Mouse (Mus musculus) hindbrain, embryonic 11.5 days (tissue): Measurements from ENCODE around the gene Jsrp1. TPM values are rescaled to one million over a fixed set of nuclear protein-coding genes. Genes with fewer than 3 reads are reported as not detected.
"Not testable (repeated sequence)": the region's sequence is repeated elsewhere in the genome, so short reads cannot be mapped to it uniquely, and the experiment has no call there.

Source experiments
- ATAC-seq: fragments of 200-750 bp; cut with Nextera tagmentation; 2 replicates; pipeline ENCODE4 v1.8.0; 2017; ENCODE audit warnings: mild to moderate bottlenecking, moderate TSS enrichment, moderate library complexity; ENCODE audit not compliant: low FRiP score
- DNase-seq: peaks from one replicate; pipeline ENCODE4 v3.0.0-alpha.2; 2015; ENCODE audit warnings: low spot score
- H3K27ac ChIP-seq: fragments of 300-500 bp; sonication (generic); 2 replicates; pipeline ENCODE4 v1.5.1; 2014; ENCODE audit warnings: mild to moderate bottlenecking, low read depth, low read length
- H3K27me3 ChIP-seq: fragments of 300-500 bp; sonication (generic); 2 replicates; pipeline ENCODE4 v1.6.1; 2014; ENCODE audit warnings: mild to moderate bottlenecking, low read length, moderate library complexity, mixed read lengths; ENCODE audit not compliant: control insufficient read depth, insufficient read depth
- H3K36me3 ChIP-seq: fragments of 300-500 bp; sonication (generic); 2 replicates; pipeline ENCODE4 v1.6.1; 2014; ENCODE audit warnings: mild to moderate bottlenecking, low read length, moderate library complexity, mixed read lengths; ENCODE audit not compliant: control insufficient read depth, insufficient read depth
- H3K4me1 ChIP-seq: fragments of 300-500 bp; sonication (generic); replicated peaks from 2 replicates; pipeline ENCODE4 v1.6.1; 2014; ENCODE audit warnings: low read length, mixed read lengths; ENCODE audit not compliant: control insufficient read depth, insufficient read depth
- H3K4me2 ChIP-seq: fragments of 300-500 bp; sonication (generic); replicated peaks from 2 replicates; pipeline ENCODE4 v1.6.1; 2014; ENCODE audit warnings: mild to moderate bottlenecking, low read depth, low read length
- H3K4me3 ChIP-seq: fragments of 300-500 bp; sonication (generic); 2 replicates; pipeline ENCODE4 v1.5.1; 2014; ENCODE audit warnings: low read depth, low read length
- H3K9ac ChIP-seq: fragments of 300-500 bp; sonication (generic); 2 replicates; pipeline ENCODE4 v1.6.1; 2014; ENCODE audit warnings: low read depth, low read length
- H3K9me3 ChIP-seq: fragments of 300-500 bp; sonication (generic); 2 replicates; pipeline ENCODE4 v1.6.1; 2016; ENCODE audit warnings: low read length; ENCODE audit not compliant: control insufficient read depth
- WGBS: fragments of 180-500 bp; shearing (Covaris S2); extraction: QIAGEN DNeasy Blood & Tissue Kit; methylation state at CpG from one replicate; pipeline ENCODE4 v1.1.7; 2014; 5-methylcytosine and 5-hydroxymethylcytosine counted together
- polyA plus RNA-seq: library from polyadenylated mRNA; unstranded; fragments of >200 nt; fragmentation: Nextera tagmentation; extraction: Ambion mirVana; gene quantifications from 2 replicates; pipeline ENCODE4 v1.2.1, GENCODE M21; 2014

Gene Jsrp1
- polyA plus RNA-seq, 1 experiment from 2014 or later: 0.36 TPM

GRCm38 (mm10) chr10:80828587-80828986, 15.3 kb upstream of the Jsrp1 start:
- H3K9me3 ChIP-seq, DNase-seq, H3K36me3 ChIP-seq, H3K9ac ChIP-seq, H3K4me3 ChIP-seq, ATAC-seq, H3K4me2 ChIP-seq, H3K27me3 ChIP-seq, H3K27ac ChIP-seq: not testable (repeated sequence)
- WGBS: 85% methylated on average over 7 of the region's 9 CpGs
- peaks cover 15% of the 10 kb centered on the region; the same call in 1 of the 2 replicates for H3K4me1 ChIP-seq

- peak overlapping the region; percentile 81 for H3K4me2 ChIP-seq
- peak overlapping the region; percentile 89; the same call in 1 of the 2 replicates for H3K9ac ChIP-seq
- no peak for DNase-seq
- 87% methylated on average over 10 of the region's 10 CpGs for WGBS
- peaks cover 15% of the 10 kb centered on the region; the same call in 1 of the 2 replicates for H3K4me1 ChIP-seq
- H3K27ac ChIP-seq: no peak overlapping the region
- no peak for ATAC-seq
- no peaks in the 10 kb centered on the region for H3K36me3 ChIP-seq
- H3K9me3 ChIP-seq: no peaks in the 10 kb centered on the region
- peak overlapping the region; percentile 88 for H3K4me3 ChIP-seq
- H3K27me3 ChIP-seq: no peaks in the 10 kb centered on the region
Observed at GRCm38 (mm10) chr10:80827870-80828420, 14.6 kb upstream of the Jsrp1 start.

- peaks cover 12% of the 10 kb centered on the region; the same call in 1 of the 2 replicates for H3K4me1 ChIP-seq
- no peaks in the 10 kb centered on the region for H3K36me3 ChIP-seq
- H3K27ac ChIP-seq: peak overlapping the region; percentile 80; the same call in 1 of the 2 replicates
- H3K4me2 ChIP-seq: peak overlapping the region; percentile 81
- H3K27me3 ChIP-seq: no peaks in the 10 kb centered on the region
- ATAC-seq (no peak), DNase-seq (no peak)
- no peaks in the 10 kb centered on the region for H3K9me3 ChIP-seq
- 11% methylated on average over 27 of the region's 29 CpGs for WGBS
- H3K4me3 ChIP-seq: peak overlapping the region; percentile 88
- peak overlapping the region; percentile 89 for H3K9ac ChIP-seq
Observed at GRCm38 (mm10) chr10:80827063-80827869, 14.0 kb upstream of the Jsrp1 start.

- peak within 1 kb of the TSS; percentile 80 for H3K27ac ChIP-seq
- peaks cover 12% of the 10 kb centered on the region; the same call in 1 of the 2 replicates for H3K4me1 ChIP-seq
- H3K36me3 ChIP-seq: no peaks in the 10 kb centered on the region
- WGBS: under 1% methylated on average over 78 of the region's 82 CpGs
- peak within 1 kb of the TSS; percentile 81 for H3K4me2 ChIP-seq
- DNase-seq (peak; percentile 99), ATAC-seq (peak; percentile 97)
- no peaks in the 10 kb centered on the region for H3K9me3 ChIP-seq
- peak within 1 kb of the TSS; percentile 88 for H3K4me3 ChIP-seq
- no peaks in the 10 kb centered on the region for H3K27me3 ChIP-seq
- peak within 1 kb of the TSS; percentile 89 for H3K9ac ChIP-seq
Observed at GRCm38 (mm10) chr10:80826151-80827062, 13.1 kb upstream of the Jsrp1 start, which contains the start of gene Oaz1. TSS of gene Oaz1 (plus strand) at chr10:80826656.

GRCm38 (mm10) chr10:80824827-80825226, 11.5 kb upstream of the Jsrp1 start:
- Histone ChIP-seq H3K36me3 (no peaks in the 10 kb centered on the region), H3K9me3 (no peaks in the 10 kb centered on the region), H3K4me3 (no peak overlapping the region), H3K27me3 (no peaks in the 10 kb centered on the region), H3K4me2 (no peak overlapping the region), H3K9ac (no peak overlapping the region), H3K27ac (no peak overlapping the region), H3K4me1 (peaks cover 10% of the 10 kb centered on the region; the same call in 1 of the 2 replicates)
- DNase-seq (no peak), ATAC-seq (no peak)
- 73% methylated on average over 2 of the region's 2 CpGs for WGBS

- Histone ChIP-seq H3K4me1 (peaks cover 5% of the 10 kb centered on the region; the same call in 1 of the 2 replicates), H3K9ac (no peak overlapping the region), H3K4me2 (no peak overlapping the region), H3K4me3 (no peak overlapping the region), H3K36me3 (no peaks in the 10 kb centered on the region), H3K27me3 (no peaks in the 10 kb centered on the region), H3K27ac (no peak overlapping the region), H3K9me3 (no peaks in the 10 kb centered on the region)
- WGBS: 65% methylated on average over 8 of the region's 8 CpGs
- DNase-seq: no peak
- ATAC-seq: no peak
Observed at GRCm38 (mm10) chr10:80823847-80824643, 10.7 kb upstream of the Jsrp1 start.

GRCm38 (mm10) chr10:80823316-80823715, 10.0 kb upstream of the Jsrp1 start:
- ATAC-seq (no peak), DNase-seq (no peak)
- 83% methylated on average over 1 of the region's 1 CpGs for WGBS
- Histone ChIP-seq H3K4me2 (no peak overlapping the region), H3K27me3 (no peaks in the 10 kb centered on the region), H3K27ac (no peak overlapping the region), H3K4me3 (no peak overlapping the region), H3K9ac (no peak overlapping the region), H3K36me3 (no peaks in the 10 kb centered on the region), H3K9me3 (no peaks in the 10 kb centered on the region), H3K4me1 (peaks cover 5% of the 10 kb centered on the region; the same call in 1 of the 2 replicates)

GRCm38 (mm10) chr10:80822528-80822927, 9.2 kb upstream of the Jsrp1 start:
- no peak for DNase-seq
- 93% methylated on average over 5 of the region's 5 CpGs for WGBS
- Histone ChIP-seq H3K4me3 (no peak overlapping the region), H3K4me1 (no peaks in the 10 kb centered on the region), H3K9ac (no peak overlapping the region), H3K27me3 (no peaks in the 10 kb centered on the region), H3K27ac (no peak overlapping the region), H3K36me3 (no peaks in the 10 kb centered on the region), H3K9me3 (no peaks in the 10 kb centered on the region), H3K4me2 (no peak overlapping the region)
- no peak for ATAC-seq
